Mouse (Mus musculus) gastrocnemius, postnatal 10 days (tissue): ENCODE data around the gene Glycam1. TPM values are rescaled to one million over a fixed set of nuclear protein-coding genes. Genes with fewer than 3 reads are reported as not detected.

Source experiments
- DNase-seq: peaks from one replicate; pipeline ENCODE4 v3.0.0; 2021; ENCODE audit warnings: mixed read lengths
- total RNA-seq, 2 experiments: library from RNA; stranded (reverse); gene quantifications; 2 replicates each; pipeline ENCODE4 v1.2.3; 2021

Gene Glycam1
- total RNA-seq, 2 experiments from 2014 or later = not detected

GRCm38 (mm10) chr15:103518600-103519385 is 46.1 kb downstream of the Glycam1 start:
- DNase-seq = no peak

GRCm38 (mm10) chr15:103514914-103515313 is 50.0 kb downstream of the Glycam1 start:
- DNase-seq = no peak

DNA sequence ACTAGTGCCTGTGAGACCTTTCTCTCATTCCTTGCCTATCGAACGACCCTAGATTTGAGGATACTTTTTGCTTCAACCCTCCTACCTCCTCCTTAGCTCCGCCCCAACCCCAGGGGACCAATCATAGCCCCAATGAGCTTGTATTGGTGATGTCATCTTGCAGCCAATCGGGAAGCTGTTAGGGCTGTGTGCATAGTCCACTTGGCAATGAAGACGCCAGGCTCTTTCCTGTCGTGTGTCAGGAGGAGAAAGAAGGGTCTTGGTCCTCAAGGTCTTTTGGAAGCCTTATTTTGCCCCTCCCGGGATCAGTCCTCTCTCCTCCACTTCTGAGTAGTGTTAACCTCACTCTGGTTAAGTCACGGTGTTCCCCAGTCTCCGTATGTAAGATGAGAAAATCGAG is 50.8 kb downstream of the Glycam1 start:
- peak; percentile 62 for DNase-seq

GRCm38 (mm10) chr15:103513621-103514031 is 51.3 kb downstream of the Glycam1 start:
- no peak for DNase-seq

Other genes with a start within 250 kb of the Glycam1 start
- 10 to 100 TPM; 39.3 to 45.7 TPM for gene Zfp385a, start 225.0 kb downstream of the Glycam1 start, total RNA-seq
- gene Itga5, start 198.3 kb downstream of the Glycam1 start, total RNA-seq = 10 to 100 TPM; 27.6 to 40.5 TPM
- gene Gtsf1, start 134.6 kb downstream of the Glycam1 start, total RNA-seq = not detected
- gene Gtsf2, start 116.6 kb downstream of the Glycam1 start, total RNA-seq = not detected
- 1 to 10 TPM; 2.3 to 4.3 TPM for gene Nckap1l, start 111.3 kb downstream of the Glycam1 start, total RNA-seq
- gene Pde1b, start 62.0 kb downstream of the Glycam1 start, total RNA-seq = 1 to 10 TPM; 1.2 to 2.2 TPM
- 10 to 100 TPM; 50.9 to 64.0 TPM for gene Ppp1r1a, start 27.1 kb downstream of the Glycam1 start, total RNA-seq
- gene Mucl1, start 190.4 kb upstream of the Glycam1 start, total RNA-seq = not detected